Mouse (Mus musculus): ENCODE results near the gene Inpp5k. TPM values are rescaled to one million over a fixed set of nuclear protein-coding genes. Genes with fewer than 3 reads are reported as not detected.

Inpp5k gene
- total and polyA plus RNA-seq, 3 experiments: 31.2 to 41.9 (median 35.6) TPM

- H3K27ac ChIP-seq (ENCODE audit: insufficient read depth, low read depth): no peak overlapping the region
- H3K9ac ChIP-seq (ENCODE audit: insufficient read depth, low read depth): no peak overlapping the region
- H3K79me2 ChIP-seq (replicated peaks; ENCODE audit: control insufficient read depth, extremely low read depth, insufficient read depth, poor library complexity, severe bottlenecking): peaks cover 16% of the 10 kb centered on the region
- H3K4me1 ChIP-seq (ENCODE audit: control insufficient read depth in 1 of 2, insufficient read depth in 2 of 2): peaks cover 3 to 36% of the 10 kb centered on the region in 2 experiments; a peak in 3 of 4 replicates
- H3K4me2 ChIP-seq (ENCODE audit: insufficient read depth, low read depth, poor library complexity, severe bottlenecking): no peak overlapping the region
- dilution Hi-C loops (cut with MboI; ENCODE audit: extremely low pct_ligation_motif_present, extremely low pct_unique_long_range_greater_than_20kb, low sequenced_read_pairs) (no loop called here), in situ Hi-C loops (cut with MboI; ENCODE audit: low pct_ligation_motif_present, low pct_unique_long_range_greater_than_20kb, low sequenced_read_pairs) (no loop called here)
- H3K4me3 ChIP-seq (replicated peaks in 1 of 3; ENCODE audit: low read depth in 2 of 3, low read length in 2 of 3, poor library complexity in 1 of 3): no peak overlapping the region
- H3K27me3 ChIP-seq (replicated peaks): no peaks in the 10 kb centered on the region
- H3K36me3 ChIP-seq (replicated peaks in 1 of 2; ENCODE audit: control insufficient read depth in 1 of 2, insufficient read depth in 1 of 2, low read length in 1 of 2): peaks cover 60 to 68% of the 10 kb centered on the region in 2 experiments
- no peak for DNase-seq (ENCODE audit: extremely low read depth)
- no peaks in the 10 kb centered on the region for H3K9me3 ChIP-seq (replicated peaks; ENCODE audit: low read length)
- TF ChIP-seq MXI1 (IDR thresholded peaks at IDR 0.05; ENCODE audit: low read depth, low read length): no peak
- no peak for TF ChIP-seq SIN3A (IDR thresholded peaks at IDR 0.05; ENCODE audit: low read length)
- TF ChIP-seq ZNF384 (IDR thresholded peaks at IDR 0.05; ENCODE audit: low read depth, low read length): no peak
These were observed 28.4 kb downstream of the Inpp5k start for GRCm38 (mm10) chr11:75658996-75659750.

- Histone ChIP-seq H3K27ac (ENCODE audit: insufficient read depth, low read depth) (no peak overlapping the region), H3K79me2 (replicated peaks; ENCODE audit: control insufficient read depth, extremely low read depth, insufficient read depth, poor library complexity, severe bottlenecking) (peaks cover 16% of the 10 kb centered on the region), H3K9me3 (replicated peaks; ENCODE audit: low read length) (no peaks in the 10 kb centered on the region), H3K36me3 (replicated peaks in 1 of 2; ENCODE audit: control insufficient read depth in 1 of 2, insufficient read depth in 1 of 2, low read length in 1 of 2) (peaks cover 63 to 75% of the 10 kb centered on the region in 2 experiments), H3K4me3 (replicated peaks in 1 of 3; ENCODE audit: low read depth in 2 of 3, low read length in 2 of 3, poor library complexity in 1 of 3) (no peak overlapping the region), H3K4me1 (ENCODE audit: control insufficient read depth in 1 of 2, insufficient read depth in 2 of 2) (peaks cover 3 to 27% of the 10 kb centered on the region in 2 experiments; a peak in 3 of 4 replicates), H3K27me3 (replicated peaks) (no peaks in the 10 kb centered on the region), H3K4me2 (ENCODE audit: insufficient read depth, low read depth, poor library complexity, severe bottlenecking) (no peak overlapping the region), H3K9ac (ENCODE audit: insufficient read depth, low read depth) (no peak overlapping the region)
- dilution Hi-C loops (cut with MboI; ENCODE audit: extremely low pct_ligation_motif_present, extremely low pct_unique_long_range_greater_than_20kb, low sequenced_read_pairs): no loop called here
- no peak for DNase-seq (ENCODE audit: extremely low read depth)
- TF ChIP-seq RCOR1 (conservative IDR thresholded peaks at IDR 0.05; ENCODE audit: low read depth, low read length): no peak
- no peak for TF ChIP-seq CHD1 (IDR thresholded peaks at IDR 0.05; ENCODE audit: low read depth, low read length)
- TF ChIP-seq RAD21 (IDR thresholded peaks at IDR 0.05; ENCODE audit: low read depth, low read length): no peak
- TF ChIP-seq NELFE (IDR thresholded peaks at IDR 0.05; ENCODE audit: low read depth, low read length): no peak
- no peak for TF ChIP-seq USF2 (conservative IDR thresholded peaks at IDR 0.05; ENCODE audit: low read depth, low read length)
- no peak for TF ChIP-seq ETS1 (conservative IDR thresholded peaks at IDR 0.05; ENCODE audit: low read depth, low read length)
- TF ChIP-seq CHD2 (IDR thresholded peaks at IDR 0.05; ENCODE audit: low read length): no peak
- no peak for TF ChIP-seq PAX5 (IDR thresholded peaks at IDR 0.05; ENCODE audit: low read length)
- no peak for TF ChIP-seq MAFK (IDR thresholded peaks at IDR 0.05; ENCODE audit: insufficient replicate concordance, low read length)
- no peak for TF ChIP-seq USF1 (IDR thresholded peaks at IDR 0.05; ENCODE audit: low read depth, low read length)
- no peak for TF ChIP-seq UBTF (IDR thresholded peaks at IDR 0.05; ENCODE audit: low read depth, low read length)
- in situ Hi-C loops (cut with MboI; ENCODE audit: low pct_ligation_motif_present, low pct_unique_long_range_greater_than_20kb, low sequenced_read_pairs): no loop called here
These were observed 29.3 kb downstream of the Inpp5k start for GRCm38 (mm10) chr11:75660081-75660590.

All from CH12.LX (cell line).